Mouse (Mus musculus) ovary, adult 18-20 months (tissue): ENCODE measurements around the gene Rgs3.

Experiments
- DNase-seq: peaks from one replicate; pipeline ENCODE4 v3.0.0; 2022; ENCODE audit warnings: low spot score, mixed read lengths

The Rgs3 gene

GRCm38 (mm10) chr4:62744985-62745638 is 185.5 kb downstream of the Rgs3 start:
- no peak for DNase-seq
